Mouse (Mus musculus): Measurements from ENCODE around the gene Micall2.
"Not testable (repeated sequence)": the region's sequence is repeated elsewhere in the genome, so short reads cannot be mapped to it uniquely, and the experiment has no call there.

Micall2 gene

GRCm38 (mm10) chr5:139730712-139731486 lies 5.2 kb downstream of the Micall2 start:
- peak; percentile 84 for DNase-seq (ENCODE audit: low spot score)

GRCm38 (mm10) chr5:139727261-139727660 lies 8.9 kb downstream of the Micall2 start:
- no peak for DNase-seq (ENCODE audit: low spot score)

GRCm38 (mm10) chr5:139726186-139726585 lies 9.9 kb downstream of the Micall2 start:
- DNase-seq (ENCODE audit: low spot score): no peak

GRCm38 (mm10) chr5:139724336-139725116 lies 11.6 kb downstream of the Micall2 start:
- DNase-seq (ENCODE audit: low spot score): no peak

- DNase-seq (ENCODE audit: low spot score): peak; percentile 71
These were observed 13.0 kb downstream of the Micall2 start for GRCm38 (mm10) chr5:139723113-139723512.

GRCm38 (mm10) chr5:139722709-139723108 lies 13.4 kb downstream of the Micall2 start:
- peak; percentile 25 for DNase-seq (ENCODE audit: low spot score)

- no peak for DNase-seq (ENCODE audit: low spot score)
These were observed 17.2 kb downstream of the Micall2 start for GRCm38 (mm10) chr5:139718949-139719348.

- DNase-seq (ENCODE audit: low spot score): no peak
These were observed 17.6 kb downstream of the Micall2 start for GRCm38 (mm10) chr5:139718540-139718939.

- peak; percentile 62 for DNase-seq (ENCODE audit: low spot score)
These were observed 18.4 kb downstream of the Micall2 start for GRCm38 (mm10) chr5:139717723-139718122.

- DNase-seq (ENCODE audit: low spot score): no peak
These were observed 29.6 kb downstream of the Micall2 start for GRCm38 (mm10) chr5:139706496-139706895.

GRCm38 (mm10) chr5:139702905-139703304 lies 33.2 kb downstream of the Micall2 start:
- no peak for DNase-seq (ENCODE audit: low spot score)

- no peak for DNase-seq (ENCODE audit: low spot score)
These were observed 33.9 kb downstream of the Micall2 start for GRCm38 (mm10) chr5:139702236-139702635.

GRCm38 (mm10) chr5:139696954-139697353 lies 39.2 kb downstream of the Micall2 start:
- no peak for DNase-seq (ENCODE audit: low spot score)

- not testable (repeated sequence) for DNase-seq (ENCODE audit: low spot score)
These were observed 40.3 kb downstream of the Micall2 start for GRCm38 (mm10) chr5:139695876-139696275.

- peak; percentile 49 for DNase-seq (ENCODE audit: low spot score)
These were observed 41.1 kb downstream of the Micall2 start for GRCm38 (mm10) chr5:139694989-139695571.

GRCm38 (mm10) chr5:139694292-139694988 lies 41.7 kb downstream of the Micall2 start:
- DNase-seq (ENCODE audit: low spot score): no peak

GRCm38 (mm10) chr5:139690791-139691190 lies 45.3 kb downstream of the Micall2 start:
- no peak for DNase-seq (ENCODE audit: low spot score)

GRCm38 (mm10) chr5:139688356-139688755 lies 47.8 kb downstream of the Micall2 start:
- DNase-seq (ENCODE audit: low spot score): no peak

- peak; percentile 66 for DNase-seq (ENCODE audit: low spot score)
These were observed 48.5 kb downstream of the Micall2 start for GRCm38 (mm10) chr5:139687646-139688045.

GRCm38 (mm10) chr5:139686530-139687249 lies 49.4 kb downstream of the Micall2 start:
- DNase-seq (ENCODE audit: low spot score): peak; percentile 49

- DNase-seq (ENCODE audit: low spot score): no peak
These were observed 52.9 kb downstream of the Micall2 start for GRCm38 (mm10) chr5:139683228-139683627.

GRCm38 (mm10) chr5:139682631-139682977 lies 53.5 kb downstream of the Micall2 start:
- DNase-seq (ENCODE audit: low spot score): no peak
